Mouse (Mus musculus) CH12.LX (cell line): Measurements from ENCODE around the gene Cnst. TPM values are rescaled to one million over a fixed set of nuclear protein-coding genes. Genes with fewer than 3 reads are reported as not detected.

Experiments used
- DNase-seq: peaks from one replicate; pipeline ENCODE4 v3.0.0-alpha.2; 2013; ENCODE audit errors: extremely low read depth
- H3K27ac ChIP-seq: 2 replicates; pipeline ENCODE4 v1.5.1; 2012; ENCODE audit warnings: low read depth, mild to moderate bottlenecking, control low read depth, moderate library complexity; ENCODE audit not compliant: insufficient read depth
- H3K27me3 ChIP-seq: replicated peaks from 2 replicates; pipeline ENCODE3; 2012; ENCODE audit warnings: inconsistent platforms
- H3K36me3 ChIP-seq, 2 experiments: replicated peaks in 1 of 2; 2 replicates each; pipeline versions ENCODE3 to v1.6.1; 2012; ENCODE audit warnings: inconsistent platforms in 1 of 2, low read length in 1 of 2, mild to moderate bottlenecking in 1 of 2, mixed read lengths in 1 of 2, moderate library complexity in 1 of 2; ENCODE audit not compliant: control insufficient read depth in 1 of 2, insufficient read depth in 1 of 2
- H3K4me1 ChIP-seq, 2 experiments: 2 replicates each; pipeline ENCODE4 v1.6.1; 2012; ENCODE audit warnings: inconsistent platforms in 1 of 2, moderate library complexity in 1 of 2; ENCODE audit not compliant: insufficient read depth in 2 of 2, control insufficient read depth in 1 of 2
- H3K4me2 ChIP-seq: 2 replicates; pipeline ENCODE4 v1.6.1; 2012; ENCODE audit warnings: low read depth, mild to moderate bottlenecking, control low read depth; ENCODE audit not compliant: poor library complexity, insufficient read depth, severe bottlenecking
- H3K4me3 ChIP-seq, 3 experiments: fragments of 150-350 bp in 1 of 3; sonication (generic) in 1 of 3; replicated peaks in 1 of 3; 2 replicates each; pipeline versions ENCODE3 to v1.5.1; 2011 to 2012; ENCODE audit warnings: low read depth in 2 of 3, low read length in 2 of 3, mild to moderate bottlenecking in 2 of 3, moderate library complexity in 2 of 3, control low read depth in 1 of 3, improper control_type of control experiment in 1 of 3, inconsistent platforms in 1 of 3, mixed read lengths in 1 of 3; ENCODE audit not compliant: poor library complexity in 1 of 3
- H3K79me2 ChIP-seq: replicated peaks from 2 replicates; pipeline ENCODE4 v1.6.1; 2012; ENCODE audit warnings: mild to moderate bottlenecking, moderate library complexity; ENCODE audit not compliant: control insufficient read depth, poor library complexity, insufficient read depth, severe bottlenecking; ENCODE audit errors: extremely low read depth
- H3K9ac ChIP-seq: 2 replicates; pipeline ENCODE4 v1.6.1; 2012; ENCODE audit warnings: low read depth, mild to moderate bottlenecking, control low read depth, moderate library complexity; ENCODE audit not compliant: insufficient read depth
- H3K9me3 ChIP-seq: replicated peaks from 2 replicates; pipeline ENCODE3; 2012; ENCODE audit warnings: low read length, inconsistent platforms, mixed read lengths
- CHD1 ChIP-seq: IDR thresholded peaks from 2 replicates; pipeline ENCODE4 v1.6.1; 2012; ENCODE audit warnings: low read depth, low read length, improper control_type of control experiment, inconsistent platforms
- CHD2 ChIP-seq: IDR thresholded peaks from 2 replicates; pipeline ENCODE4 v1.6.1; 2011; ENCODE audit warnings: low read length, improper control_type of control experiment
- CTCF ChIP-seq, 2 experiments: IDR thresholded peaks in 1 of 2; conservative IDR thresholded peaks in 1 of 2; 2 replicates each; pipeline ENCODE4 v1.5.1; 2011 to 2012; ENCODE audit warnings: low read depth in 2 of 2, low read length in 2 of 2, improper control_type of control experiment in 1 of 2, inconsistent platforms in 1 of 2, mild to moderate bottlenecking in 1 of 2, moderate library complexity in 1 of 2
- E2F4 ChIP-seq: IDR thresholded peaks from 2 replicates; pipeline ENCODE4 v1.6.1; 2011; ENCODE audit warnings: low read depth, low read length, improper control_type of control experiment; ENCODE audit not compliant: insufficient replicate concordance
- ELF1 ChIP-seq: IDR thresholded peaks from 2 replicates; pipeline ENCODE4 v1.6.1; 2014; ENCODE audit warnings: low read depth, mild to moderate bottlenecking, inconsistent platforms, low read length, improper control_type of control experiment
- ETS1 ChIP-seq: conservative IDR thresholded peaks from 2 replicates; pipeline ENCODE4 v1.6.1; 2012; ENCODE audit warnings: low read depth, mild to moderate bottlenecking, inconsistent platforms, low read length, improper control_type of control experiment, moderate library complexity
- GABPA ChIP-seq: IDR thresholded peaks from 2 replicates; pipeline ENCODE4 v1.6.1; 2012; ENCODE audit warnings: low read depth, low read length, improper control_type of control experiment, inconsistent platforms; ENCODE audit not compliant: insufficient replicate concordance
- IRF4 ChIP-seq: IDR thresholded peaks from 2 replicates; pipeline ENCODE4 v1.6.1; 2014; ENCODE audit warnings: low read depth, mild to moderate bottlenecking, inconsistent platforms, low read length, improper control_type of control experiment
- JUN ChIP-seq: IDR thresholded peaks from 2 replicates; pipeline ENCODE4 v1.6.1; 2011; ENCODE audit warnings: low read depth, mild to moderate bottlenecking, low read length, improper control_type of control experiment, moderate library complexity; ENCODE audit not compliant: insufficient read depth
- JUND ChIP-seq: conservative IDR thresholded peaks from 2 replicates; pipeline ENCODE4 v1.6.1; 2011; ENCODE audit warnings: low read depth, low read length, improper control_type of control experiment
- MAX ChIP-seq: IDR thresholded peaks from 2 replicates; pipeline ENCODE4 v1.6.1; 2011; ENCODE audit warnings: low read length, improper control_type of control experiment
- MAZ ChIP-seq: IDR thresholded peaks from 2 replicates; pipeline ENCODE4 v1.6.1; 2012; ENCODE audit warnings: low read depth, mild to moderate bottlenecking, inconsistent platforms, low read length, improper control_type of control experiment, moderate library complexity
- MEF2A ChIP-seq: IDR thresholded peaks from 2 replicates; pipeline ENCODE4 v1.6.1; 2014; ENCODE audit warnings: low read depth, mild to moderate bottlenecking, inconsistent platforms, low read length, improper control_type of control experiment, borderline replicate concordance
- MYC ChIP-seq: IDR thresholded peaks from 2 replicates; pipeline ENCODE4 v1.6.1; 2011; ENCODE audit warnings: low read depth, mild to moderate bottlenecking, improper control_type of control experiment, low read length
- NELFE ChIP-seq: IDR thresholded peaks from 2 replicates; pipeline ENCODE4 v1.6.1; 2011; ENCODE audit warnings: low read depth, low read length, improper control_type of control experiment
- NRF1 ChIP-seq: IDR thresholded peaks from 2 replicates; pipeline ENCODE4 v1.6.1; 2014; ENCODE audit warnings: low read depth, mild to moderate bottlenecking, inconsistent platforms, low read length, improper control_type of control experiment, moderate library complexity
- PAX5 ChIP-seq: IDR thresholded peaks from 2 replicates; pipeline ENCODE4 v1.6.1; 2012; ENCODE audit warnings: low read length, inconsistent platforms, mixed read lengths
- POLR2A ChIP-seq: IDR thresholded peaks from 2 replicates; pipeline ENCODE4 v1.6.1; 2011; ENCODE audit warnings: low read depth, mild to moderate bottlenecking, improper control_type of control experiment, low read length
- POLR2AphosphoS2 ChIP-seq: IDR thresholded peaks from 2 replicates; pipeline ENCODE4 v1.6.1; 2011; ENCODE audit warnings: low read depth, low read length, improper control_type of control experiment
- RAD21 ChIP-seq: IDR thresholded peaks from 2 replicates; pipeline ENCODE4 v1.6.1; 2011; ENCODE audit warnings: low read depth, mild to moderate bottlenecking, low read length, improper control_type of control experiment, moderate library complexity
- RCOR1 ChIP-seq: conservative IDR thresholded peaks from 2 replicates; pipeline ENCODE4 v1.6.1; 2012; ENCODE audit warnings: low read depth, mild to moderate bottlenecking, inconsistent platforms, low read length, improper control_type of control experiment
- SIN3A ChIP-seq: IDR thresholded peaks from 2 replicates; pipeline ENCODE4 v1.6.1; 2012; ENCODE audit warnings: low read length, improper control_type of control experiment, inconsistent platforms
- SMC3 ChIP-seq: IDR thresholded peaks from 2 replicates; pipeline ENCODE4 v1.6.1; 2011; ENCODE audit warnings: low read depth, low read length, improper control_type of control experiment
- TBP ChIP-seq: conservative IDR thresholded peaks from 2 replicates; pipeline ENCODE4 v1.6.1; 2011; ENCODE audit warnings: low read depth, low read length, improper control_type of control experiment
- TCF12 ChIP-seq: IDR thresholded peaks from 2 replicates; pipeline ENCODE4 v1.6.1; 2014; ENCODE audit warnings: low read depth, mild to moderate bottlenecking, inconsistent platforms, low read length, improper control_type of control experiment
- UBTF ChIP-seq: IDR thresholded peaks from 2 replicates; pipeline ENCODE4 v1.6.1; 2012; ENCODE audit warnings: low read depth, mild to moderate bottlenecking, inconsistent platforms, low read length, improper control_type of control experiment, moderate library complexity
- USF1 ChIP-seq: IDR thresholded peaks from 2 replicates; pipeline ENCODE4 v1.6.1; 2014; ENCODE audit warnings: low read depth, mild to moderate bottlenecking, inconsistent platforms, low read length, improper control_type of control experiment
- ZMIZ1 ChIP-seq: IDR thresholded peaks from 2 replicates; pipeline ENCODE4 v1.6.1; 2012; ENCODE audit warnings: low read depth, mild to moderate bottlenecking, inconsistent platforms, low read length, improper control_type of control experiment
- dilution Hi-C: fragments of 300-500 bp; cut with MboI; formaldehyde crosslinking; loops from 2 replicates; pipeline ENCODE4 v1.14.3; 2020; ENCODE audit warnings: low sequenced_read_pairs; ENCODE audit not compliant: extremely low pct_unique_long_range_greater_than_20kb, extremely low pct_ligation_motif_present
- in situ Hi-C: fragments of 300-500 bp; cut with MboI; formaldehyde crosslinking; loops from 3 replicates; pipeline ENCODE4 v1.14.3; 2019; ENCODE audit warnings: low sequenced_read_pairs, low pct_ligation_motif_present, low pct_unique_long_range_greater_than_20kb, mixed read lengths
- polyA plus RNA-seq: library from polyadenylated mRNA; unstranded; fragments of >175 nt; gene quantifications from 2 replicates; pipeline ENCODE4 v1.2.1, GENCODE M21; 2012; ENCODE audit warnings: low read depth; ENCODE audit not compliant: insufficient read length
- total RNA-seq, 2 experiments: library from RNA; depleted of rRNA; stranded (reverse); fragments of 300-350 nt in 1 of 2; fragments of >200 nt in 1 of 2; gene quantifications; 2 replicates each; pipeline ENCODE4 v1.2.3; 2012 to 2014

Gene Cnst
- total and polyA plus RNA-seq, 3 experiments = 7.8 to 10.2 (median 9.3) TPM

GRCm38 (mm10) chr1:179499257-179499656, 46.9 kb upstream of the Cnst start (continued):
- no peak for TF ChIP-seq JUN

DNA sequence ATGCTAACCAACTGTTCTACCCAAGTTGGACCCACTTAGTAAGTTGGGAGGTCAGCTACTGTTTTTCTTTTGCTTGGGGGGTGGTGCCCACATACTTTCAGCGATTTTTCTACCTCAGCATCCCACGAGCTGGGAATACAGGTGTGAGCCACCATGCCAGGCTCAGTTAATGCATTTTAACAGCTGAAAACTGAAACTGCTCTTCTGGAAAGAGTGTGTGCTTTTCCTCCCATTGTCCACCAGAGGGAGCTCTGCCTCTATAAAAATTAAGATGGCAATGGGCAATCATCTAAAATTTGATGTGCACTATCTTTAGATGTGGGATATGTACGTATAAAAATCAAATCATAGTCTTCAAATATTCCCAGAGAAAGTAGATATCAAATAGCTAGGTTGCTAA, 43.6 kb upstream of the Cnst start:
- Histone ChIP-seq H3K4me1 (no peaks in the 10 kb centered on the region), H3K27me3 (no peaks in the 10 kb centered on the region), H3K4me3 (no peak overlapping the region), H3K9me3 (no peaks in the 10 kb centered on the region), H3K79me2 (no peaks in the 10 kb centered on the region), H3K36me3 (peaks cover 0 to 39% of the 10 kb centered on the region in 2 experiments), H3K27ac (no peak overlapping the region), H3K4me2 (no peak overlapping the region), H3K9ac (no peak overlapping the region)
- in situ Hi-C loops (loop anchor here (10.0 kb wide), 1 partner anchor 122 kb away; no protein-coding TSS in a partner anchor), dilution Hi-C loops (no loop called here)
- peak; percentile 47 for DNase-seq
- TF ChIP-seq CTCF (conservative IDR thresholded peaks at IDR 0.05 in 1 of 2, IDR thresholded peaks at IDR 0.05 in 1 of 2; ENCODE audit: low read depth in 2 of 2, low read length in 2 of 2) = peak; percentile 70 to 75
- peak; percentile 31 for TF ChIP-seq SMC3
- peak; percentile 58 for TF ChIP-seq RAD21
- TF ChIP-seq TBP = no peak

DNA sequence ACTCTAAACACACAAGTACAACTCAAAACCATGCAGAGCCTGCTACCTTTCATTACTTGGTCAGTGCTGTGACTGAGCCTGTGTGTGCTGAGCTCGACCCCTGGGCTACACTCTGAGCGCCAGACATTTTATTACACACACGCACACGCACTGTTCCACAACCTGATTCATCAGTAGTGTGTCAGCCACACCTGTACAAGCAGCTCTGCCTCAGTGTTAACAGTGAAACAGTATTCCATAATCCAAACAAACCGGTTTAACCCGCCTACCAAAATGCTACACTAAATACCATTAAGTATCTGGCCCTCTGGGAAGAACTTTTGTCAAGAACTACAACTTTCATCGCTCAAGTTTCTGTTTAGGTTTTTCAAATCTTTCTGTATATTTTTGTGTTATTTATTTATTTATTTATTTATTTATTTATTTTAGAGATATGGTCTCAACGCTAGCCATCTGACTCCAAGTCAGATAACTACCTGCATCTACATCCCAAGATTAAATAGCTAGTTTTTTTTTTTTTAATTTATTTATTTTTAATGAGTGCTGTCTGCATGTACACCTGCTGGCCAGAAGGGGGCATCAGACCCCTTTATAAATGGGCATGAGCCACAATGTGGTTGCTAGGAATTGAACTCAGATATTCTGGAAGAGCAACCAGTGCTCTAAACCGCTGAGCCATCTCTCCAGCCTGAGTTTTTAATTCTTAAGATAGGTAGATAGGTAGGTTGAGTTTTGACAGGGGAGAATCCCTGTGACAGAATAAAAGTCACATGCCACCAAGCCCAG, 39.4 kb upstream of the Cnst start:
- dilution Hi-C loops (no loop called here), in situ Hi-C loops (loop anchor here (10.0 kb wide), 1 partner anchor 118 kb away; no protein-coding TSS in a partner anchor)
- no peaks in the 10 kb centered on the region for H3K9me3 ChIP-seq
- no peak overlapping the region for H3K4me3 ChIP-seq
- no peaks in the 10 kb centered on the region for H3K27me3 ChIP-seq
- no peaks in the 10 kb centered on the region for H3K79me2 ChIP-seq
- peak; percentile 48 for DNase-seq
- H3K4me2 ChIP-seq = no peak overlapping the region
- no peak overlapping the region for H3K9ac ChIP-seq
- no peaks in the 10 kb centered on the region; a peak in 1 of 4 replicates for H3K4me1 ChIP-seq
- no peak overlapping the region for H3K27ac ChIP-seq
- peaks cover 0 to 41% of the 10 kb centered on the region in 2 experiments for H3K36me3 ChIP-seq
- TF ChIP-seq SMC3 (peak; percentile 42; the same call in 1 of the 2 replicates), PAX5 (no peak), MAX (no peak), CHD2 (no peak), MEF2A (no peak), RCOR1 (no peak), ELF1 (no peak), POLR2AphosphoS2 (no peak), TCF12 (no peak), CHD1 (no peak), SIN3A (no peak), USF1 (no peak), JUND (no peak), ZMIZ1 (no peak), RAD21 (peak; percentile 70), TBP (no peak), UBTF (no peak), E2F4 (no peak), NRF1 (no peak), NELFE (no peak), MAZ (no peak), JUN (no peak), MYC (peak; percentile 55; the same call in 1 of the 2 replicates), IRF4 (no peak), CTCF (conservative IDR thresholded peaks at IDR 0.05 in 1 of 2, IDR thresholded peaks at IDR 0.05 in 1 of 2; ENCODE audit: low read depth in 2 of 2, low read length in 2 of 2) (peak; percentile 33 to 73), POLR2A (no peak), ETS1 (no peak), GABPA (no peak)
